Mouse (Mus musculus) E14TG2a.4 (cell line): ENCODE data around the gene Ppa1.

ENCODE experiments used
- H3K27me3 ChIP-seq: 2 replicates; pipeline ENCODE4 v1.6.1; 2014; ENCODE audit warnings: low read length, control low read depth; ENCODE audit not compliant: insufficient read depth
- H3K36me3 ChIP-seq: 2 replicates; pipeline ENCODE4 v1.6.1; 2014; ENCODE audit warnings: low read length, control low read depth; ENCODE audit not compliant: insufficient read depth
- H3K4me1 ChIP-seq: replicated peaks from 2 replicates; pipeline ENCODE4 v1.6.1; 2014; ENCODE audit warnings: low read depth, low read length, control low read depth
- H3K4me3 ChIP-seq: replicated peaks from 2 replicates; pipeline ENCODE4 v1.5.1; 2014; ENCODE audit warnings: mild to moderate bottlenecking, low read length
- H3K9me3 ChIP-seq: 2 replicates; pipeline ENCODE4 v1.6.1; 2014; ENCODE audit warnings: low read length, control low read depth
- CTCF ChIP-seq: conservative IDR thresholded peaks from 2 replicates; pipeline ENCODE4 v1.5.1; 2014; ENCODE audit warnings: low read length
- NANOG ChIP-seq: IDR thresholded peaks from 2 replicates; pipeline ENCODE4 v1.6.1; 2014; ENCODE audit warnings: borderline replicate concordance, low read length, mixed read lengths
- POU5F1 ChIP-seq: IDR thresholded peaks from 2 replicates; pipeline ENCODE4 v1.6.1; 2014; ENCODE audit warnings: low read length, borderline replicate concordance

Ppa1 gene

GRCm38 (mm10) chr10:61670758-61671157 lies 22.4 kb downstream of the Ppa1 start:
- Histone ChIP-seq H3K27me3 (no peaks in the 10 kb centered on the region), H3K4me1 (peaks cover 22% of the 10 kb centered on the region), H3K9me3 (no peaks in the 10 kb centered on the region), H3K4me3 (no peak overlapping the region), H3K36me3 (peaks cover 94% of the 10 kb centered on the region)
- TF ChIP-seq NANOG (no peak), CTCF (peak; percentile 39), POU5F1 (no peak)

DNA sequence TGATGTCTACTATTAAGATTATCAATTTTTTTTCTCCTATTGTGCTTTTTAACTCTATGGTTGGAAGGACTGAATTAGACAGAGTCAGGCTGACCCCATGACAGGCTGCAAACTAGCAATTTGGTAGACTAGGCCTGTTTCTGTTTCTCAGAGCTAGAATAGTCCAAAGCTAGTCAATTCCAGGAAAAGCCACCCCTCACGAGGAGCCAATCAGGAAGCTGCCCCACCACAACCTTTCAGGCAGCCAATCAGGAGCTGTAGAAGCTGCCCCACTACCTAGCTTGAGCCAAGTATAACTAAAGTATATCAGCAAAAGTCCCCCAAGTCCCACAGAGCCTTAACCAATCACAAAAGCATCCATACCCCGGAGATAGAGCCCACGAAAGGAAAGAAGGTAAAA lies 27.6 kb downstream of the Ppa1 start:
- H3K4me1 ChIP-seq = peaks cover 14% of the 10 kb centered on the region
- no peak overlapping the region for H3K4me3 ChIP-seq
- H3K9me3 ChIP-seq = no peaks in the 10 kb centered on the region
- peaks cover 48% of the 10 kb centered on the region for H3K36me3 ChIP-seq
- TF ChIP-seq NANOG (no peak), CTCF (no peak), POU5F1 (no peak)
- no peaks in the 10 kb centered on the region for H3K27me3 ChIP-seq

DNA sequence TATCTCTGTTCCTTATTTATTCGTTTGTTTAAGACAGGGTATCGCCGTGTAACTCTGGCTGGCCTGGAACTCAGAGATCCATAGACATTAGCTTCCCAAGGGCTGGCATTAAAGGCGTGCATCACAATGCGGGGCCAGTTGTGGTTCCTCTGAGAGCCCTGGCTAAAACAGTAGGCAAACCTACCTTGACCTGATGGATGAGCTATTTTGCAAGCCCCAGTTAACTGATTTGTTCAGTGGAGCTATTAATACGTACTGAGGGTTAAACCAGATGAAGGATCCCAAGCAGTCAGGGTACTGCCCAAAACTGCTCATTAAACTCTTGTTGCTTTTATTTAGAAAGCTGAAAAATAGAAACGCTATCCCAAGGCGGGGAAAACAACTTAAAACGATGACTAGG lies 31.2 kb downstream of the Ppa1 start:
- peaks cover 29% of the 10 kb centered on the region for H3K36me3 ChIP-seq
- peak overlapping the region; percentile 97 for H3K4me3 ChIP-seq
- peaks cover 29% of the 10 kb centered on the region for H3K4me1 ChIP-seq
- TF ChIP-seq CTCF = no peak
- no peaks in the 10 kb centered on the region for H3K27me3 ChIP-seq
- no peaks in the 10 kb centered on the region for H3K9me3 ChIP-seq

DNA sequence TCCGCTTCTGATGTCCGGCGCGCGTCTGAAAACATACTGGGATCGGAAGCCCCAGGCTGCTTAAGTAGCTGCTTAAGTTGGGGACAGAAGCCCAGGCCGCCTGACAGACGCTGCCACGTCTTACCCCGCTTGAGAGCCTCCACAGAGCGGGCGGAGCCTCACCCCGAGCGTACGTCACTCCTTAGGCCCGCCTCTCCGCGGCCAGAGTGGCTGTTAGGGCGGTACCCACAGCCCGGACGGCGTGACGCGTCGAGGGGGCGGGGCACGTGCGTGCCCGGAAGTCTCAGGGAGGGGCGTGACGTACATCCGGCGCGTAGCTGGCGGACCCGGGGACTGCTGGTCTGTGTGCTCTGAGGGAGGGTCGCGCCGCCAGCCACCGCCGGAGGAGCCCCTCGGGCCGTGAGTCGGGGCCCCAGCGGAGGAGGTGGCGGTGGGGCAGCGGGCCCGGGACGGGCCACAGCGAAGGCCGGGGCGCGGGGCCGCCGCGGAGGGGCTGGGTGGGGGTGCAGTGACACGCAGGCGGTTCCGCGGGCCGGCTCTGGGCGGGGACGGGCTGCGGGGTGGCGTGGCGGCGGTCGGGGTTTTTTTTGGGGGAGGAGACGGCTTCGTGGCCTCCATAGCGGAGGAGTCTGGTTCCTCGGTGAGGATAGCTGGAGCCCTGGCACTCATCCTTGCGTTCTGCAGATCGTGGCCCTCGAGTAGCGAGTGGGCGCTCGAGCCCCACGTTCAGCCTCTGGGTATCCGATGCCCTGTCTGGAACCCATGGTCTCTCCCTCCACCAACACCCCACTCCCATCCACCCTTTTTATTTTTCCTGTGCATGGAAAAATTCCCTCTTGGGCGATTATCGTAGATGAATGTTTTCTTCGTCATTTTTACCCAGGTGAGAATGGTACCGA lies 31.9 kb downstream of the Ppa1 start, which contains the start of gene Sar1a:
Sar1a (plus strand) TSS at position 285 of the 899 bp plus-strand sequence.
- Histone ChIP-seq H3K4me3 (peak within 1 kb of the TSS; percentile 97), H3K36me3 (peaks cover 29% of the 10 kb centered on the region), H3K27me3 (no peaks in the 10 kb centered on the region), H3K9me3 (no peaks in the 10 kb centered on the region), H3K4me1 (peaks cover 29% of the 10 kb centered on the region)
- TF ChIP-seq CTCF = no peak
- TF ChIP-seq POU5F1 = no peak
- no peak for TF ChIP-seq NANOG

GRCm38 (mm10) chr10:61689405-61689804 lies 41.1 kb downstream of the Ppa1 start:
- Histone ChIP-seq H3K4me1 (no peaks in the 10 kb centered on the region), H3K27me3 (no peaks in the 10 kb centered on the region), H3K4me3 (no peak overlapping the region), H3K9me3 (no peaks in the 10 kb centered on the region), H3K36me3 (peaks cover 93% of the 10 kb centered on the region)
- TF ChIP-seq NANOG = no peak
- TF ChIP-seq CTCF = no peak
- TF ChIP-seq POU5F1 = no peak

- TF ChIP-seq POU5F1 (no peak), NANOG (no peak), CTCF (no peak)
- peaks cover 6% of the 10 kb centered on the region for H3K27me3 ChIP-seq
- no peak overlapping the region for H3K4me3 ChIP-seq
- no peaks in the 10 kb centered on the region for H3K9me3 ChIP-seq
- peaks cover 22% of the 10 kb centered on the region for H3K4me1 ChIP-seq
- H3K36me3 ChIP-seq = peaks cover 72% of the 10 kb centered on the region
Observed at GRCm38 (mm10) chr10:61693563-61693962, 45.2 kb downstream of the Ppa1 start.

DNA sequence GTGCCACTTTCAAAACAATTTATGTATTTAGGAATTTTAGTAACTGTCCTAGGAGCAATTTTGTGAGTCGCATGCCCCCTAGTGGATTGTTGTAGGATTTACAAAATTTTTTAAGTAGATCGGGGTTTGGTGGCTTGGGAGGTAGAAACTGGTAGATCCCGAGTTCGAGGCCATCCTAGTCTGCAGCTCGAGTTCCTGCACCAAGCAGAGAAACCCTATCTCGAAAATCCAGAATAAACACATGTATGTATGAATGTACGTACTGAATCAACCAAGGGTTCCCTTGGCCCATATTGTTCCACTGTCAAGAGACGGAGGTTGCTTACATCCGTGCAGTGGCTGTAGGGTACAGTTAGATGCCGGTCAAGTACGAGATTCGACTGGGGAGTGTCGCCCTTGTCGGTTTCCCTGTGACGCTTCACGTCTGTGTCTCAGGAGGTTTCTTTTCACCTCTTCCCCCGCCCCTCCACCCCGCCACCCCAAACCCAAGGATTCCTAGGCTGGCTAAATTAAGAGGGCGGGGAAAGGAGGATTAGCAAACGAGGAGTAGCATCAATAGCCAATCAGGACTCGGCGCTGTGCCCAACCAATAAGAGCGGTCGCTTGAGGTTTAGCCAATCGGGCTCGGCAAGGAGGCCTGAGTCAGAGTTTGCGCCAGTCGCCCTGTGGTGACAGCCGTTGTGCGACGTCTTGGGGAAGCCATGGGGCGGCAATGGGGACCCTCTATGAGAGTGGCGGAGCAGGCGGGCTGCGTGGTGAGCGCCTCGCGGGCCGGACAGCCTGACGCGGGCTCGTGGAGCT lies 46.7 kb downstream of the Ppa1 start, which contains the start of gene Tysnd1:
Tysnd1 (plus strand) TSS at position 645 of the 801 bp plus-strand sequence.
- peaks cover 6% of the 10 kb centered on the region for H3K27me3 ChIP-seq
- H3K4me3 ChIP-seq = peak within 1 kb of the TSS; percentile 98
- peaks cover 34% of the 10 kb centered on the region for H3K4me1 ChIP-seq
- TF ChIP-seq CTCF (peak; percentile 44), NANOG (no peak)
- peaks cover 64% of the 10 kb centered on the region for H3K36me3 ChIP-seq
- H3K9me3 ChIP-seq = no peaks in the 10 kb centered on the region

GRCm38 (mm10) chr10:61695703-61696559 lies 47.6 kb downstream of the Ppa1 start:
- Histone ChIP-seq H3K4me1 (peaks cover 34% of the 10 kb centered on the region), H3K9me3 (no peaks in the 10 kb centered on the region), H3K36me3 (peaks cover 58% of the 10 kb centered on the region), H3K27me3 (peaks cover 6% of the 10 kb centered on the region), H3K4me3 (peak overlapping the region; percentile 98)
- TF ChIP-seq NANOG (no peak), POU5F1 (no peak), CTCF (no peak)
